Mouse (Mus musculus) heart, postnatal 0 days (tissue): ENCODE measurements around the gene Fkbp4. TPM values are rescaled to one million over a fixed set of nuclear protein-coding genes. Genes with fewer than 3 reads are reported as not detected.

Source experiments
- ATAC-seq: fragments of 200-750 bp; cut with Nextera tagmentation; 2 replicates; pipeline ENCODE4 v1.8.0; 2017; ENCODE audit warnings: low read depth, moderate number of reproducible peaks, moderate library complexity; ENCODE audit not compliant: insufficient read depth
- DNase-seq: peaks from one replicate; pipeline ENCODE4 v3.0.0-alpha.2; 2016; ENCODE audit warnings: low spot score
- H3K27ac ChIP-seq: fragments of 300-500 bp; sonication (generic); 2 replicates; pipeline ENCODE4 v1.5.1; 2014; ENCODE audit warnings: low read depth, mild to moderate bottlenecking
- H3K27me3 ChIP-seq: fragments of 300-500 bp; sonication (generic); 2 replicates; pipeline ENCODE4 v1.6.1; 2014; ENCODE audit warnings: low read length, mixed read lengths; ENCODE audit not compliant: control insufficient read depth, insufficient read depth
- H3K36me3 ChIP-seq: fragments of 300-500 bp; sonication (generic); replicated peaks from 2 replicates; pipeline ENCODE4 v1.6.1; 2014; ENCODE audit warnings: low read length, mixed read lengths; ENCODE audit not compliant: control insufficient read depth, insufficient read depth
- H3K4me1 ChIP-seq: fragments of 300-500 bp; sonication (generic); 2 replicates; pipeline ENCODE4 v1.6.1; 2014; ENCODE audit warnings: antibody characterized with exemption; ENCODE audit not compliant: control insufficient read depth, insufficient read depth
- H3K4me2 ChIP-seq: fragments of 300-500 bp; sonication (generic); 2 replicates; pipeline ENCODE4 v1.6.1; 2014; ENCODE audit warnings: low read depth, mild to moderate bottlenecking, low read length, moderate library complexity
- H3K4me3 ChIP-seq: fragments of 300-500 bp; sonication (generic); 2 replicates; pipeline ENCODE4 v1.5.1; 2014; ENCODE audit warnings: low read depth, low read length
- H3K9ac ChIP-seq: fragments of 300-500 bp; sonication (generic); replicated peaks from 2 replicates; pipeline ENCODE4 v1.6.1; 2014; ENCODE audit warnings: low read depth, low read length, mixed read lengths
- H3K9me3 ChIP-seq: fragments of 300-500 bp; sonication (generic); replicated peaks from 2 replicates; pipeline ENCODE4 v1.6.1; 2016; ENCODE audit warnings: low read length; ENCODE audit not compliant: control insufficient read depth
- CTCF ChIP-seq: IDR thresholded peaks from 2 replicates; pipeline ENCODE4 v1.5.1; 2016; ENCODE audit warnings: antibody characterized with exemption, control low read depth, low read depth
- EP300 ChIP-seq: IDR thresholded peaks from 2 replicates; pipeline ENCODE4 v1.6.1; 2016; ENCODE audit warnings: antibody characterized with exemption, low read depth
- WGBS: fragments of 180-500 bp; shearing (Covaris S2); extraction: QIAGEN DNeasy Blood & Tissue Kit; methylation state at CpG from one replicate; pipeline ENCODE4 v1.1.7; 2014; 5-methylcytosine and 5-hydroxymethylcytosine counted together
- polyA plus RNA-seq: library from polyadenylated mRNA; unstranded; fragments of >200 nt; fragmentation: Nextera tagmentation; extraction: Ambion mirVana; gene quantifications from 2 replicates; pipeline ENCODE4 v1.2.1, GENCODE M21; 2015
- total RNA-seq: library from RNA; depleted of rRNA; stranded (reverse); fragments of >200 nt; gene quantifications from 2 replicates; pipeline ENCODE4 v1.2.3, GENCODE M21; 2014; ENCODE audit warnings: low replicate concordance

Fkbp4 gene
- total and polyA plus RNA-seq, 2 experiments from 2014 or later, result 154 to 217 TPM

DNA sequence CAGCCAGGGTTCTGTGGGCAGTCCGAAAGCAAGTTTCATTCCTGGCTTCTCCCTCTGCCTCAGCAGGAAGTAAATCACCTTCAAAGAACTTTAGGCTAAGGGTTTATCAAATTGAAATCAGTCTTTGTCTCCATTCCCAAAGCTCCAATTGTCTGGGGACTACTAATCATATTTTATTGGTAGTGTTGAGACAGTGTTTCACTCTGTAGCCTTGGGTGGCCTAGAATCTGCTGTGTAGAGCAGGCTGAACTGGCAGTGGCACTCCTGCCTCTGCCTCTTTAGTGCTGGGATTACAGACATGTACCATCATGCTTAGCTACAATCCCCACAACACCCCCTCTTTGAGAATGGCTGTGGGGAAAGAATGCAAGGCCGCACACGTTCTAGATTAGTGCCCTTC, 17.0 kb downstream of the Fkbp4 start:
- TF ChIP-seq CTCF, result no peak
- TF ChIP-seq EP300, result no peak
- no peak for ATAC-seq

DNA sequence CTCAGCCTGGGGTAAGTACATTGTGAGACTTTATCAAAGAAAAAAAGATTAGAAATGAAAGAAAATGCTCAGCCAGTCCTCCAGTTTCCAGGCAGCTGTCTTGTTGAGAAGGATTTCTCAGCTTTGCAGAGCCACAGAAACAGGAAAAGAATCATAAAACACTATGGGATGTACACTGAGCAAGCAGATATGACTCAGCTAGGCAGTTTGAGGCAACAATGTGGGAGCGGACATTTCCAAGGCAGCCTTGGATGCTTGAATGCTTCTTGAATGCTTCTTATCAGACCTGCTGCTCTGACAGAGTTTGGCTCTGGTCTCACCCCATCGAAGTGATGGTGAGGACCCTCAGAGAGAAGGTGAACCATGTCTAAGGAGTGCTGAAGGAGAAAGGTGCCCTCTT, 17.4 kb downstream of the Fkbp4 start:
- ATAC-seq, result no peak
- 0 out of 2 replicates have a peak overlapping the region, but pooled peaks have one; percentile 6 for H3K27ac ChIP-seq

More for the DNA sequence above, 17.0 kb downstream of the Fkbp4 start:
- H3K4me3 ChIP-seq, result no peak overlapping the region
- H3K4me2 ChIP-seq, result no peak overlapping the region
- WGBS, result 80% methylated on average over 3 of the region's 3 CpGs
- DNase-seq, result no peak
- H3K9ac ChIP-seq, result no peak overlapping the region
- H3K27ac ChIP-seq, result no peak overlapping the region
- no peaks in the 10 kb centered on the region for H3K27me3 ChIP-seq
- H3K36me3 ChIP-seq, result no peaks in the 10 kb centered on the region
- H3K4me1 ChIP-seq, result no peaks in the 10 kb centered on the region; the same call in 1 of the 2 replicates
- H3K9me3 ChIP-seq, result no peaks in the 10 kb centered on the region

GRCm38 (mm10) chr6:128418076-128418475, 20.4 kb downstream of the Fkbp4 start:
- TF ChIP-seq EP300 (no peak), CTCF (no peak)
- no peak overlapping the region for H3K4me3 ChIP-seq
- H3K36me3 ChIP-seq, result peaks cover 9% of the 10 kb centered on the region
- H3K4me2 ChIP-seq, result no peak overlapping the region
- no peak overlapping the region for H3K9ac ChIP-seq
- DNase-seq (no peak), ATAC-seq (no peak)
- H3K9me3 ChIP-seq, result no peaks in the 10 kb centered on the region
- H3K27ac ChIP-seq, result no peak overlapping the region
- 91% methylated on average over 1 of the region's 1 CpGs for WGBS
- no peaks in the 10 kb centered on the region for H3K27me3 ChIP-seq
- no peaks in the 10 kb centered on the region for H3K4me1 ChIP-seq

More for the DNA sequence above, 17.4 kb downstream of the Fkbp4 start:
- no peaks in the 10 kb centered on the region for H3K9me3 ChIP-seq
- 54% methylated on average over 2 of the region's 2 CpGs for WGBS
- no peaks in the 10 kb centered on the region for H3K27me3 ChIP-seq
- no peak overlapping the region for H3K4me3 ChIP-seq
- no peak for TF ChIP-seq CTCF
- TF ChIP-seq EP300, result no peak
- DNase-seq, result no peak
- H3K4me2 ChIP-seq, result no peak overlapping the region
- H3K4me1 ChIP-seq, result no peaks in the 10 kb centered on the region; the same call in 1 of the 2 replicates
- H3K36me3 ChIP-seq, result no peaks in the 10 kb centered on the region
- H3K9ac ChIP-seq, result no peak overlapping the region

- no peak for DNase-seq
- Histone ChIP-seq H3K4me1 (no peaks in the 10 kb centered on the region), H3K9me3 (no peaks in the 10 kb centered on the region), H3K27ac (no peak overlapping the region), H3K9ac (no peak overlapping the region), H3K4me3 (no peak overlapping the region), H3K36me3 (peaks cover 28% of the 10 kb centered on the region), H3K4me2 (no peak overlapping the region), H3K27me3 (no peaks in the 10 kb centered on the region)
- ATAC-seq, result no peak
- WGBS, result 83% methylated on average over 5 of the region's 5 CpGs
- TF ChIP-seq CTCF, result no peak
- TF ChIP-seq EP300, result no peak
Measured at GRCm38 (mm10) chr6:128416169-128416568, 22.3 kb downstream of the Fkbp4 start.

DNA sequence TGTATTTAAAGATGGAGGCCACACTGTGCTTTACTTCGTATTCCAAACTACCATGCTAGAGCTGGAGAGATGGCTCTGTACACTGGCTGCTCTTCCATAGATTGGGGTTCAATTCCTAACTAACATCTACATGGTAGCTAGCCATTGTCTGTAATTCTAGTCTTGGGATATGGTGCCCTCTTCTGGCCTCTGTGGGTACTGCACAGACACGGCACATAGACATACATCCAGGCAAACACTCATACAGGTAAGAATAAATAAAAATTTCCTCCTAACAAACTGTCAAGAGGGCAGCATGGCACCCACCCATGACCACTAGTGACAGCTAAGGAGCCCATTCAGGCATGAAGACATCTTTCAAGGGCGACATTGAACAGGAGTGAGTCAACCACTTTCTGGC, 27.4 kb downstream of the Fkbp4 start:
- H3K36me3 ChIP-seq, result peaks cover 62% of the 10 kb centered on the region
- no peak overlapping the region for H3K4me3 ChIP-seq
- H3K4me2 ChIP-seq, result no peak overlapping the region
- no peak overlapping the region for H3K9ac ChIP-seq
- H3K9me3 ChIP-seq, result no peaks in the 10 kb centered on the region
- no peak overlapping the region for H3K27ac ChIP-seq
- WGBS, result 18% methylated on average over 3 of the region's 3 CpGs
- H3K27me3 ChIP-seq, result no peaks in the 10 kb centered on the region
- DNase-seq (peak; percentile 60), ATAC-seq (peak; percentile 31; the same call in 1 of the 2 replicates)
- TF ChIP-seq EP300, result no peak
- TF ChIP-seq CTCF, result peak; percentile 92
- no peaks in the 10 kb centered on the region for H3K4me1 ChIP-seq

GRCm38 (mm10) chr6:128410305-128410704, 28.2 kb downstream of the Fkbp4 start:
- H3K36me3 ChIP-seq, result peaks cover 57% of the 10 kb centered on the region
- ATAC-seq (no peak), DNase-seq (no peak)
- H3K4me2 ChIP-seq, result no peak overlapping the region
- H3K4me3 ChIP-seq, result no peak overlapping the region
- H3K4me1 ChIP-seq, result no peaks in the 10 kb centered on the region
- H3K27me3 ChIP-seq, result no peaks in the 10 kb centered on the region
- H3K27ac ChIP-seq, result no peak overlapping the region
- WGBS, result 95% methylated on average over 13 of the region's 13 CpGs
- TF ChIP-seq CTCF, result no peak
- no peak for TF ChIP-seq EP300
- no peak overlapping the region for H3K9ac ChIP-seq
- H3K9me3 ChIP-seq, result no peaks in the 10 kb centered on the region
